Mouse (Mus musculus): Measurements from ENCODE around the gene Med31.

Gene Med31

DNA sequence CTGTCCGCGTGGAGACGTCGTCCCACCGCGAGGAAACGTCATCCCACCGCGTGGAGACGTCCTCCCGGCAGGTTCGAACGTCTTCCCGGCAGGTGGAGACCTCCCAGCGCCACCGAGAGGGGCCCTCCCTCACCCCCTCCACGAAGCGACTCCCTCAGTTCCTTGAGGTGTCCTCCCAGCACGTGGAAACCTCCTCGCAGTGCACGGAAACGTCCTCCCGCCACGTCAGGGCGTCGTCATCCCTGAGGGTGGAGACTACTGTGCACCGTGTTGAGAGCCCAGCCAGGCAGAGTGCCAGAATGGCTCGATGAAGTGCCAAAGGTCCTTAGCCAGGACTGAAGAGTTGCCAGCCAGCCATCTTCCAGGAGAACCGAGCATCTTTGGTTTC, at the start of gene Med31:
Med31 (minus strand) TSS at position 183 of the 388 bp plus-strand sequence.
- DNase-seq (ENCODE audit: low spot score): peak; percentile 64

DNA sequence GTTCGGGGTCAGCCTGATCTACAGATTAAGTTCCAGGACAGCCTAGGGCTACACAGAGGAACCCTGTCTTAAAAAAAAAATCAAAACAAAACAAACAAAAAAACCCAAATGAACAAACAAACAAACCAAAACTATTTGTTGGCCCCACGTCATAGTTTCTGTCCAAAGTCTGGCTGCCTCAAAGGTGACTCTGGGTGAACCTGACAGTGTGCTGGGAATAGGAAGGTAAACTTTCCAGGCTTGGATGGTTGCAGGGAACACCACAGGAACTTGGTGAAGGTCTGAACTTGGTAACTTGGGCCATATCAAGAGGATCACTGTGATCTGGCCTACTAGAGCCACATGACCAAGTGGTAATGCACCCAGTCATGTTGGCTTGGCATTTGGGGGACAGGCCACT, 41.0 kb upstream of the Med31 start:
- DNase-seq (ENCODE audit: low spot score): no peak

GRCm38 (mm10) chr11:72255629-72256028, 40.2 kb upstream of the Med31 start:
- no peak for DNase-seq (ENCODE audit: low spot score)

DNA sequence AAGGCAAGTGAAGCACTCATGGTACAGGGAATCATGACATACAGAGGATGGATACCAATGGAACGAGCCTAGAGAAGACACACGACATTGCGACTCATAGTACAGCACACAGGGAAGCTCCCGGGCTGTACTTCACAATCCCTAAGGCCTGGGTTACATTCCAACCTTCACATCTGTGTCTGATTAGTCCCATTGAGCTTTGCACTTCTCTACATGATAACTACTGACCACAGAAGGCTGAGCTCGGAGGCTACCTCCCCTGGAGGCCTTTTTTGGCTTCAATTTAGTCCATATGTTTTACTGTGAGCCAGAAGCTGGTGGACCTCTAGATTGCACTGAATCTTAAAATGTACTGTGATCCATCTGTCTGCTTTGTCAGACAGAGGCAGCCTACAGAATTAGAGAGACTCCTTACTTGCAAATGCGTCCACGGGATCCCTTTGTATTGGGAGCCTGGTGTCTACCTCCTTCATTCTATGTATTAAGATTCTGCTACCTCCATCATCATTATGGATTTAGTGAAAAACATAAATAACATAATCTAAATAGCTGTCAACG, 29.9 kb upstream of the Med31 start:
- DNase-seq (ENCODE audit: low spot score): no peak

GRCm38 (mm10) chr11:72240062-72240860, 24.9 kb upstream of the Med31 start:
- DNase-seq (ENCODE audit: low spot score): no peak

GRCm38 (mm10) chr11:72234013-72234412, 18.6 kb upstream of the Med31 start:
- DNase-seq (ENCODE audit: low spot score): no peak

DNA sequence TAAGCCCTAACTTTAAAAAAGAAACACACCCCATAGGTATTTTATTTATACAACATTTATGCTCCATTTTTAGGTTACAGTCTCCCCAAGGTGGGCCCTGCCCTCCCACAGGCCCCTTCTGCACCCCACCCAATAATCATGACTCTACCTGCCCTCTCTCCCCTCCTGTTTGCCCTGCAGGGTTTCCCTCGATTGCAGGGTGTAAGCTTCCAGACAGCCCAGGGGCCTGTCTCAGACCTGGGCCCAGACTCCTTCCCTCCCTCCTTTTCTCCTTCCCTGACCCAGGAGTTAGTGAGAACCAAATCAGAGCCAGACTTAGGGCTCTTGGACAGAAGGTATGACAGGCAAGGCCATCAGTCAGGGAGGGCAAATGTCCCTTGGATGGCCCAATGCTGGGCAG, 17.6 kb upstream of the Med31 start:
- no peak for DNase-seq (ENCODE audit: low spot score)

DNA sequence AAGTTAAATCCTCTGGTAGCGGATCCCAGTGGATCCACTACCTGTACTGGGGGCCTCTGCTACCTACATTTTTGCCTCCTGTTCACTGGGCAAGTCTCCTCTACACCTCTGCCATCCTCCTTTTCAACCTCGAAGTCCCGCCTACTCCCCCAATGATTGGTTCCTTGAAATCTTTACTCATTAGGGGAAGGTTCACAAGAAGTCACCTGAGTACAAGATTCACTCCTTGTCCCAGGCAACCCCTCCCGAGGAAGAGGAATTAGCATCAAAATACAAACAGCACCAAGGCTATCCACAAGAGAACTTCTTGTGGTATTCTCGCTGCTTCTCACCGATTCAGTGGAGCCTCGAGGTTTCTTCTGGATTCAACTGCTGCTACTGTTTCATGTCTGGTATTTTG, 16.7 kb upstream of the Med31 start:
- no peak for DNase-seq (ENCODE audit: low spot score)

- DNase-seq (ENCODE audit: low spot score): no peak
These were observed 13.1 kb upstream of the Med31 start for GRCm38 (mm10) chr11:72228513-72228912.

DNA sequence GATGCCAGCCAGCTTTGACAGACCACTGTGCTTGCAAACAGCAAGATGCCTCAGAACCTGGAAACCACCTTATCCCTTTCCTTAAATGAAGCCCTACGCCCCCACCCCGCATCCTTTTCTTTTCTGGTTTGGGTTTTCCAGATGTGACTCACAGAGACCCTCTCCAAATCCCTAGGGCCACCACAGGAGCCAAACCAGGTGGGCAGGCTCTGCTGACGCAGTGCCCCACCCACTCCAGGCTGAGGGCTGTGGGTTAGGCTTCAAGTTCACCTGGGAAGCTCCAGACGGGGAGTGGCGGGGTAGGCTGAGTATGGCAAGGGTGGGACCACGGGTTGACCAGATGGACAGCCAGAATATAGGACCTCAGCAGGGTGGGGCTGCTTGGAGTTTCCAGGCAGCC, 11.5 kb upstream of the Med31 start:
- no peak for DNase-seq (ENCODE audit: low spot score)

- DNase-seq (ENCODE audit: low spot score): no peak
These were observed 10.8 kb upstream of the Med31 start for GRCm38 (mm10) chr11:72226020-72226791.

DNA sequence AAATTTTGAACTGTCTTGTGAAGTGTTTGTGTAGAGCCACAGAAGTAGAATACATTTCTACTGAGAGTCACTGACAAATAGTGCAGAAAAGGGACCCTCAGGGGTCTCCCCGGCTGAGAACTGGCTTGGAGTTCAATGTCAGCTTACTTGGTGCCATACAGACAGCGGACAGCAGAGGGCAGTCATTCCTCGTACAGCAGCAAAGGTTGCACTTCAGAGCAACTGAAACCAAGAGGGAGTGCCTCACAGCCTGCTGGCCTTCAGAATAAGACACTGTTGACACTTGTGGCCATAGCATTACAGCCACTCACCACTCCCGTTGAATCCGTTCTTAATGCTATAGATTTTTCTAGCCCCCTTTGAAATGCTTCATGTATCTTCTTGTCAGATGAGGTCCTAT, 9.5 kb upstream of the Med31 start:
- DNase-seq (ENCODE audit: low spot score): peak; percentile 67

- no peak for DNase-seq (ENCODE audit: low spot score)
These were observed 8.0 kb upstream of the Med31 start for GRCm38 (mm10) chr11:72223414-72223813.

DNA sequence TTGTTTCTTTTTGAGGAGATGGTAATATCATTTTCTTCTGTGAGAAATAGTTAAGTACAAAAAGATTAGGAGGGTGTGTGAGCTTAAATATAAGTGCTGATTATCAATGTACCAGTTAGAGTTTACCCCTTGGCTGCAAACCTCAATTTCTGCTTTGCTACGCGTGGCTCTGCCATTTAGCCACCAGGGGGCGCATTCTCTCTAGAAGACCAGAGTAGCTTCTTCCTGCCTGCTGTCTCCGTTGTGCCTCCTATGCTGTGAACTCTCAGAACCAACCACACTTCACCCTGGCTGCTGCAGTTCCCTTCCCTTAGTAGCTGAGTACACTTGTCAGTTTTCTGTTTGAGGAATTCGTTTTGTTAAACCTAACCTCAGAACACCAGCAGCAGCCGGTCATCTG, 5.9 kb upstream of the Med31 start:
- peak; percentile 64 for DNase-seq (ENCODE audit: low spot score)

GRCm38 (mm10) chr11:72217116-72217515, 1.7 kb upstream of the Med31 start:
- no peak for DNase-seq (ENCODE audit: low spot score)

- peak; percentile 85 for DNase-seq (ENCODE audit: low spot score)
These were observed 592 bp downstream of the Med31 start for GRCm38 (mm10) chr11:72214591-72215409.

- DNase-seq (ENCODE audit: low spot score): no peak
These were observed 7.5 kb downstream of the Med31 start for GRCm38 (mm10) chr11:72207834-72208377.

DNA sequence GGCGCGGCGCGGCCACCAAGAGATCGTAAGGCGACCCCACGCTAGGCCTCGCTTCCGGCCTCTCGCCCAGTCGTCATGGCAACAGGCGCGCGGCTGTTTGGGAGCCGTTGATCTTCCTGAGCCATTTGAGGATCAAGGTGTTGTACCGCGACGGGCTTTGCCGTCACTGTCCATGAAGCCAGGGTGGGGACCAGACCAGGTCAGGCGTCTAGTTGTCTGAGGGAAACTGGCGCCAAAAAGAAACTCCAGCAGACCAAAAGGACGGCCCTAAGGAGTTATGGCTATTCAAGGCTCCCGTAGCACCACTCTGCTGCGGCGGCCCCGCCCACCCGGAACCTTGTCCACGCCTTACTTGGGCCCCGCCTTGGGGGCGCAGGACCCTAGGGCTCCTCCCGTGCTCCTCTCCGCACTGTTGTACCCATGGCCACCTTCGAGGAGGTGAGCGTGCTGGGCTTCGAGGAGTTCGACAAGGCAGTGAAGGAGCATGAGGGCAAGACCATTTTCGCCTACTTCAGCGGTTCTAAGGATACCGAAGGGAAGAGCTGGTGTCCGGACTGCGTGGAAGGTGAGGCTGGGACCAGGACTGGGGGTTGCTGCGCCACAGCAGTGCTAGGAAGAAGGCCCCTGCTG, 8.1 kb downstream of the Med31 start, which contains the start of the genes 4933427D14Rik and Txndc17:
4933427D14Rik (minus strand) TSS at position 256 of the 630 bp plus-strand sequence.
Txndc17 (plus strand) TSS at position 344 of the 630 bp plus-strand sequence.
- peak; percentile 79 for DNase-seq (ENCODE audit: low spot score)

- peak; percentile 20 for DNase-seq (ENCODE audit: low spot score)
These were observed 8.8 kb downstream of the Med31 start, which contains the start of gene Gm43951 for GRCm38 (mm10) chr11:72206341-72207203. TSS of gene Gm43951 (minus strand) at chr11:72206840.

GRCm38 (mm10) chr11:72205256-72205655, 10.1 kb downstream of the Med31 start:
- DNase-seq (ENCODE audit: low spot score): no peak

Measured in urinary bladder, postnatal 25 days (tissue).